Mouse (Mus musculus): ENCODE data around the gene Mvb12b.

The Mvb12b gene

DNA sequence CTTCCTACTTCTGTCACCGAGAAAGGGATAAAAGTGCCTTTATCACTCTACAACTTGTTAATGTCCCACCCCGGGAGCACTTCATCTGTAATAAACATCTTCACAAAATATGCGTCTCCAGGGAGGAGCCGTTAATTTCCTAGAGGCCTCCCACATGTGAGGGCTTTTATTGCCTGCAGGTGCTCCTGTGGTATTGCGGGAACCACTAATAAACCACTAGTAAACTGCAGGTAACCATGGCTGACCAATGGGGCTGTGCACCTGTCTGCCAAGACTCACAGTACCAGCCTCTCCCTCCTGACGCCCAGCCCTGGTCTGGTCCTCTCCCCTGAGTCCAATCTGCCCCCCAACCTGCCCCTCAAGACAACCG lies 186.3 kb downstream of the Mvb12b start:
- DNase-seq (ENCODE audit: extremely low read depth, low read depth, low spot score) = no peak

DNA sequence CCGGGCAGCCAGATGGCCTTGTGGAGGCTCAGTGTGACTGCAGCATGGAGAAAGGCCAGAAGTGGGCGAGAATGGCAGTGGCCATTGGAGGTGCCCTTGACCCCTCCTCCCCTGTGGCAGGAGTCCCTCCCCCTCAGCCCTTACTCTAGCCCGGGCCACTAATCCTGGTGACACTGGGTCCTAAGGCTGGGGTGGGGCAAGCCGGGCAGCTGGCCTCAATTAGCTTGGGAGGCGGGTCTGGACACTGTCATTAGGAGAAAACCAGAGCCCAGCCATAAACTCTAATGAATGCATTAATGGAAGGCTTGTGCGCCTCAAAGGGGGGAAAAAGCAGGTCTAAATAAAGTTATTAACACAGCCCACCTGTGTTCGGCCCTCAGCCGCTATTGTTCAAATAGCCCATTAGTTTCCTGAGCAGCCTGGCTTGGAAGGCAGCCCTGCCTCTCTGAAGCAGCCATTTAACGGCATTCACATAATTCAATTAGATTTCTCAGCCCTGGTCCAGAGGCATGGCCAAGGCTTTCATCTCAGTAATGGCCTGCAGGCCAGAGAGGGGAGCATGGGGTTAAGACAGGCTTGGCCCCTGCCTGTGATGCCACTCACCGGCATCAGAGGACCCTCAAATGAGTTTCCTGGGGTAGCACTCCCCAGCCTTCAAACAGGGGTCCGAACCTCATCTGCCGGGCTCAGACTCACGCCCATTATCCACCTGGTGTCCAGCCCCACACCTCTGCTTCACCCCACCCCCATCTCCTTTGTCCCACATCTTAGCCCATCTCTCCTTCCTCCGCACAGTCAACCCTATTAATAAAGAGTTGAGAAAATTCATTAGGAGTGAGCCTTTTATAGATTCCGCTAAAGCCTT lies 186.9 kb downstream of the Mvb12b start:
- DNase-seq (ENCODE audit: extremely low read depth, low read depth, low spot score) = no peak

DNA sequence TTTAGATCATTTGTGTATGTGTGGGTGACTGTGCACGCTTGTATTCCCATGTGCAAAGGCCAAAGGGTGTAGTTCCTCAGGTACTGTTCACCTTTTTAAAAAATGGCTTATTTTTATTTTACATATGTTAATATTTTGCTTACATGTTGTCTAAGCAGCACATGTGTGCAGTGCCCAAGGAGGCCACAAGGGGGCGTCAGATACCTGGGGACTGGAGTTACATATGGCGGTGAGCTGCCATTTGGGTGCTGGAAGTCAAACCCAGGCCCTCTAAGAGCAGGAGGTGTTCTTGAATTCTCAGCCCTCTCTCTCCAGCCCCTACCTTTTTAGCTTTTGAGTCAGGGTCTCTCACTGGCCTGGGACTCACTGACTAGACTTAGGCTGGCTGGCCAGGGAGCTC lies 188.8 kb downstream of the Mvb12b start:
- DNase-seq (ENCODE audit: extremely low read depth, low read depth, low spot score) = no peak

DNA sequence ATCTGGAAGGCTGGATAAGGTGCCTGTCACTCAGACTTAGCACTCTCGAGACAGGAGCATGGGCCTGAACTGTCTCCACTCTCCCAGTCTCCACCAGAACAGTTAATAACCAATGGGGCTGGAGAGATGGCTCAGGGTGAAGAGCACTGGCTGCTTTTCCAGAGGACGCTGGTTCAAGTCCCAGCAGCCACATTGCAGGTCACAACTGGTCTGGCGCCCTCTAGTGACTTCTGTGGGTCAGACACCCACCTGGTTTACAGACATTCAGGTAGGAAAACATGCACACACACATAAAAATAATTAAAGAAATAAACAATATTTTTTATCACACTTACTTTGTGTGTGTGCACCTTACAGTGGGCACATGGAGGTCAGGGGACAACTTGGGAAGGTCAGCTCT lies 191.3 kb downstream of the Mvb12b start:
- DNase-seq (ENCODE audit: extremely low read depth, low read depth, low spot score) = no peak

DNA sequence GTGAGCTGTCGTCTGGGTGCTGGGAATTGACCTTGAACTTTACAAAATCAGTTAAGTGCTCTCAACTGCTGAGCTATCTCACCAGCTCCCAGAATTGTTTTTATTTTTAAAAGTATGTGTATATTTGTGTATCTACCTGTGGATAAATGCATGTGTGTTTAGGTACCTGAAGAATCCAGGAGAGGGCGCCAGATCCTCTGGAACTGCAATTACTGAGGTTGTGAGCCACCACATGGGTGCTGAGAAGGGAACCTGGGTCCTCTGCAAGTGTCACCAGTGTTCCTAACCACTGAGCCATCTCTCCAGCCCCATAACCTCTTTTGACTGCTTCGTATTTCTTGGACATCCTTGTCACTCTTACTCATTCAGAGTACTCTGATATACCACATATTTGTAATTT lies 193.8 kb downstream of the Mvb12b start:
- DNase-seq (ENCODE audit: extremely low read depth, low read depth, low spot score) = no peak

DNA sequence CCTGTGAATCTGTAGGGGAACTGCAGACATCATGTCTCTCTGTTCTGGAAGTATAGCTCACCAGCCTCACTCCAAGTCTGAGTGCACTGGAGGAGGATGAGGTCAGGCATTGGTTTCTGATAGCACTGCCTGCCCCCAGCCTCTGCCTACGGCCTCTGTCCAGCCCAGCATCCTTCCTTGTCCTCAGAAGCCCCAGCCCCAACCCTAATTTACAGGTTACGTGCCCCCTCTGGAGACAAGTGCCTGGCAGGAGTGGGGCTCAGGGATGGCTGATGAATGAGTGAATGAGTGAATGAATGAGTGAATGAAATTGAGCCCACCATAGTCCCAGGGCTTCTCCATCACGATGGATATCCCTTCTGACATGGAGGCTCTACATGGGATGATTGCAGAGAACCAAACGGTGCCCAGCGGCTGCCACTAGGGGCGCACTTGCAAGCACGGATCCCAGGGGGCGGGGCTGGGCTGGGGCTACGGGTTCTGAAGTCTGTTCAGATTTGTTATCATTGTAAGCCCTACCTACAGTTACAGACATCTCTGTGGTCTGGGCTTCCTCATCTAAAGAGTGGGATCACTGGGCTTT lies 197.8 kb downstream of the Mvb12b start:
- DNase-seq (ENCODE audit: extremely low read depth, low read depth, low spot score) = no peak

DNA sequence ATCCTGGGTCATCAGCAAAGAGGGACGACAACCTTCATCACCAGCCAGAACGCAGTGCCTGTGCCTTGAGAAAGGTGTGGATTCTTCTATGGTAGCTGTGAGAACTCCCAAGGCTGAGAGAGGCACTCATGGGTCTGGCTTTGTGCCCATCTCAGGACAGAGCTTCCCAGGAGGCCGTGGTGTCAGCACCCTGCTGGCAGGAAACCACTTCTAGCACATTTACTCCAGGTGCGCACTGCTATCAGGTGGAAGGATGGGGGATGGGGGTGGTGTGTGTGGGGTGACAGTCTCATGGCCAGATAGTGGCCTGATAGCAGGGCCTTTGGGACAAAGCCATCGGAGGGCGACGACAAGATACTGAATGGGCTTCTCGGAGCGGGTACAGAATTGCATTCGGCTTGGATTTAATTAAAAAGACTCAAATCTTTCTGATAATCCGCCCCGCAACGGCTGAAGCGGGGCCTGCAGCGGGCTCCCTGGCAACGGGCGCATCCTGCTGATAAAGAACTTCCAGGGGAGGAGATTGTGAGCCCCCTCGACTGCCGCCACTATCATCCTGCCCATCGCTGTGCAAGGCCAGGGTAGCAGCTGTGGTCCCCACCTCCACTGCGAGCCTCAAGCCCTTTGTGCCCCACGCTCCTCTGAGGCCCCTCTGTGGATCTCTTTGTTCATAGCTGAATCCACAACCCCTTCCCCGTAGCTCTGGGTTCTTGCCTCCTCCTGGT lies 198.4 kb downstream of the Mvb12b start:
- DNase-seq (ENCODE audit: extremely low read depth, low read depth, low spot score) = no peak

DNA sequence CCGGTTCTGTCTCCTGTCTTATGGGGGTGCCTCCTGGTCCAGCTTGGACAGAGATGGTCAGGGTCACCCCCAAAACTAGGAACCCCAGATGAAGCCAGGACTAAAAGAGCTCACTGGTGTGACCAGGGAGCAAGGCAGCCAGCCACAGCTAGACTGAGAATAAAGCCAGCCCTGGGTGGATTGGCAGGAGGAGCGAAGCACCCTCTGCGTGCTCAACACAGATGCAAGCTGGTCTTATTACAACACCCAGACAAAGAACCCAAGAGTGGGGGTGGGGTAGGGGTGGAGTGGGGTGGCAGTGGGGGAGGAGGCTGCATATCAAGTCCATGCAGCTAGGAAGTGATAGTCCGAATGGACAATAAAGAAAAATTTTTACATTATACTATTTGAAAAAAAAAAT lies 204.2 kb downstream of the Mvb12b start:
- no peak for DNase-seq (ENCODE audit: extremely low read depth, low read depth, low spot score)

DNA sequence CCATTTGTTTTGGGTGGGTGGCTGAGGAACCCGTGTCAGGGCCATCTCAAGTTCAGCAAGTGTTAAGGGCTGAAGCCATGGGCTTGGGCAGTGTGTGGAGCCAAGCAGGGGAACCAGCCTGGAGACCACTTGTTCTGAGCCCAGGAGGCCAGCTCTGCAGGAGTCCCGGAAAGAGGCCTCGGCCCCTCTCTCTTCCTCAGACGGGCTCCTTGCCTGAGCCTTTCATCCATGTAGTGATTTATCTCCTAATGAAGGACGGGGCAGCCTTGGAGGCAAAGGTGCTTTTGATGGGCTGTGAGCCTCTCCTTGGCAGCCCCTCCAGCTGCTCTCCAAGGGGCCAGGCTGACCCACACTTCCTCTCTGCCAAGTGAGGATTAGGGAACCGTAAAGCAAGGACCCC lies 204.7 kb downstream of the Mvb12b start:
- DNase-seq (ENCODE audit: extremely low read depth, low read depth, low spot score) = no peak

DNA sequence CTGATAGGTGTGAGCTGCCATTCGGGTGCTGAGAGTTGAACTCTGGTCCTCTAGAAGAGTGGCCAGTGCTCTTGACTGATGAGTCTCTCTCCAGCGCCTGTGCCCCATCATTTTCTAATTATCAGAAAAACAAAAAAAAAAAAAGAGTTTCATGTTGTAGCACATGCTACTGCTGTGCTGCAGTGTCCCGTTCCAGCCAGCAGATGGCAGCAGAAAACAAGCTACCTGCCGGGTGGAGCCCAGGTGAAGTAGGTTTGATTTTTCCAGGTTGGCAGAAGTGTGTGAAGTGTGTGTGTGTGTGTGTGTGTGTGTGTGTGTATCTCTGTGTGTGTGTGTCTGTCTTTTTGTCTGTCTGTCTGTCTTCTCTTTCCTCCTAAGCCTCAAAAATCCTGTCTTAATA lies 205.5 kb downstream of the Mvb12b start:
- no peak for DNase-seq (ENCODE audit: extremely low read depth, low read depth, low spot score)

Data from fat pad, adult 2 months (tissue).